Mouse (Mus musculus): ENCODE data around the gene Asrgl1. TPM values are rescaled to one million over a fixed set of nuclear protein-coding genes. Genes with fewer than 3 reads are reported as not detected.
"Not testable (repeated sequence)": the region's sequence is repeated elsewhere in the genome, so short reads cannot be mapped to it uniquely, and the experiment has no call there.

The Asrgl1 gene
- total RNA-seq, 2 experiments from 2014 or later = 151 to 160 TPM

DNA sequence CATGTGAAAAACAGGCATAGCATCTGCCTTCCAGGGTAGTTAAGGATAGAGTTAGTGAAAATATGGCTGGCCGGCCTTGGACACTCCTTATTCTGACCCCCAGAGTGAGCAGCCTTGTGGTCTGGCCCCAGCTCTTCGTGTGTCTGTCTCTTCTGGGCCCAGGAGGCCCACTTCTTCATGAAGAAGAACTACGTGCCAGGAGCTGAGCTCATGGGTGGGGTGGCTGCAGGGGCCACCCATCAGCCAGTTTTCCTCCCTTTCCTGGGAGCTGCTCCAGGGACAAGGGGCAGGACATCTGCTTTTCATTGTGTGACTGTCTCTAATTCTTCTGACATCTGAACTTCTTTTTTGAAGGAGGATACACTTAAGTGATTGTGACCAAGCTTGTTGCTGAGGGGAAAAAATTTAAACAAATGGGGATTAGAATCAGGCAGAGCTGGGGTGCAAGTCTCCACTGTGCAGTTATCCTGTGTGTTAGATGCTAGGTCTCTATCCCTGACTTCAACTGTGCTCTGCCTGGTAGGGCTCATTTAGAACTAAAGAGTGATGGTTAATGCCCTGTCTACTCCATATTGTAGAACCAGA is 30.2 kb downstream of the Asrgl1 start:
- DNase-seq (ENCODE audit: low spot score in 2 of 2) = no peak

DNA sequence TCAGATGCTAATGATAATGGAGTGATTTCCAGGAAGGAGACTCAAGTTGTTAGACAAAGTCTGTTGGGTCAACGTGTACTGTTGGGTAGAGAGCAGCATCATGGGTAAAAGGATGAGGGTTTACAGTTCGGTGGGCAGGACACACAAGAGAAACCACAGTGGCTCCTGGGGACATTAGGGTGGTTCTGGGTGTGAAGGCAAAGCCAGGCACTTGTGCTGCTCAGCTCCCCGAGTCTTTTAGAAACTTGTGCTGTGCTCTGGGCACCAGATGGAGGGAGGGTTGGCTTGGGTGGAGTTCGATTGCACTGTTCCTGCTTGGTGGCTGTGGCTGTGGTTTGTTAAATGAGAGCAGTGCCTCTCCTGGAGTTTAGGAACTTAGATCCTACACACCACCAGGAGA is 31.4 kb downstream of the Asrgl1 start:
- no peak for DNase-seq (ENCODE audit: low spot score in 2 of 2)

DNA sequence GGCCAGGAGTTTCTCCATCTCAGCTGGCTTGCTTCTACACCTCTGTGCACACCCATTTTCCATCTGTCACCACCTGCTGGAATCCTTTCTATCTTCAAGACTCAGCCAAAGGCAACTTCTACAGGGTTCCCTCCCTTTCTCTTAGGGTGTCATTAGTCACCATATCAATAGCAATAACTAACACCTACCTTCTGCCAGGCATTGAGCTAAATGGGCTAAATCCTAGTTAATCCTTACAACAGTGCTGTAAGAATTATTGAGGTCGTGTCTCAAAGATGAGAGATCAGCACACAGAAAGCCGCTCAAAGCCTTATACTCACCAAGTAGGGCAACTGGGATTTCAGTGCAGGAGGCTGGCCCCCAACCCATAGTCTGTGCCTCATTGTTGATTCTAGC is 34.4 kb downstream of the Asrgl1 start:
- no peak for DNase-seq (ENCODE audit: low spot score in 2 of 2)

DNA sequence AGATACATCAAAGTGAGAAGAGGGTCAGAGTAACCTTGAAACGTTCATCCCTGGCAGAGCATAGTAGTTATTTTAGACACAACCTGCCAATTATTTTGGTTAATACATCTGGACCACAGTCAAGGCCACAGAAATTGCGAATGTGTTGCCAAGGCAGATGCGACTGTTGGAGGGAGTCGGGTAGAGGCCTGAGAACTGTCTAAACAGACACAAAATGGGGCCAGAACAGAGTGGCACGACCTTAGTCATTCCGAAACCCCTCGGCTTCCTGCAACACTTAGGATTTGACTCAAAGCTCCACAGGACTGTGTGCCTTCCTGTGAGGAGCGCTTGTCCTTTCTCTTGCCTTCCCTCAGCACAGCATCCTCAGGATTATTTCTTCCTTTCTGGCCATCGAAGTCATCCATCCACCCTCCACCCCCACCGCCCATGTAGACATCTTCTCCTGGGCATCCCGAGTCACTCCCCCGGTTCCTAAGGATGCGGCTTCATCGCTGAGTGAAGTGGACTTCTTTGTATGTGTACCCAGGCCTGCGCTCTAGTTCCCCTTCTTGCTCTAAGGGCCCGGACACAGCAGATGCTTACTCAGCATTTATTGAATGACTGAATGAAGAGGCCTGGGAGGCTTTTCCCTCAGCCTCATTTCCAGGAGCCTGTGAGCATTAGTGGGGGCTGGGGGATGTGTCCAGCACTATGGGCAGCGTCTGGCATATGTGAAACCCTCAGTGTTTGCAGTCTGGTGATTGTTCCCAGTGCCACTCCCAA is 35.0 kb downstream of the Asrgl1 start:
- no peak for DNase-seq (ENCODE audit: low spot score in 2 of 2)

DNA sequence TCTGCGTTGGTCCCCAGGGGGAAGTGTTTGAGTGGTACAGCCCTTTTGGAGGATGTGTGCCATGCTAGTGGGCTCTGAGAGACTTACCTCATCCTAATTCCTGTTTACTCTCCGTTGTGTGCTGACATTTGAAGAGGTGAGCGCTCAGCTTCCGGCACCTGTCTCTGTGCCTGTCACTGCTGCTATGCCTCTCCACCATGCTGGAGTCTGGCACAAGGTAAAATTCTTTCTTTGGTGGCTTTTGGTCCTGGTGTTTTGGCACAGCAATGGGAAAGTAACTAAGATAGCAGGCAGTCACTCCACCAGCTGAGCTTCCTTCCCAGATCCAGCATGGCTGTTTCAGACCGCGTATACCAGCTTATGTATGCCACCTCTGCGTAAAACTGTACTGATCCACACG is 35.7 kb downstream of the Asrgl1 start:
- no peak for DNase-seq (ENCODE audit: low spot score in 2 of 2)

DNA sequence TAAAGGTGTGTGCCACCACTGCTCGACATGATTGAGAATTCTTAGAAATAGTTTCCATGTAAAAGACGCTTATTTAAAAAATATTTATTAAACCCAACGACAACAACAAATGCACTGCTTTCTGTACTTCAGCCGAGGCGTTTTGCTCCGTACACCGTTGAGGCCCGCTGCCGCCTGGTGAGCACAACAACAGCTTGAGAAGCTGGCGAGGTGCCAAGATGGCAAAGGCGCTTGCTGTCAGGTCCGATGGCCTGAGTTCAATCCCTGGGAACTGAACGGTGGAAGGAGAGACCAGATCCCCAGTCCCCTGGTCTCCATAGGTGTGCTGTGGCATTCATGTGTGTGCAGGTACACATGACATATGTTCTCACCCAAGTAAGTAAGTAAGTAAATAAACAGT is 38.0 kb downstream of the Asrgl1 start:
- no peak for DNase-seq (ENCODE audit: low spot score in 2 of 2)

DNA sequence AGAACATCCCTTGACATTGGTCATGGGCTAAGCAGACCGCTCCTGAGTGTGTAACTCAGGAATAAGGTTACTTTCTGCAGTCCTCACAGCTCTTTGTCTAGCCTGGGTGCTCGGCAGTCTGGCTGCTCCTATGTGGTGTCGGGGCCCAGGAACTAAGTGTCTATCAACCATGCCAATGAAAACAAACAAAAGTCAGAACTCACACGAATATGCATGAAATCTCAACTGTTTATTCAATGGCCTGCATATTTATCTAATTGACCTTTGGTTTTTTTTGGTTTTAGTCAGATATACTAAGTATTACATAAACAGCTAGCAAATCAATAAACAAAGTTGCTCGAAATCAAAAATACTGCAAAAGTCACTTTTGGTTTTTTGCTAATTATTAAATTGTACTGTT is 40.3 kb downstream of the Asrgl1 start:
- no peak for DNase-seq (ENCODE audit: low spot score in 2 of 2)

DNA sequence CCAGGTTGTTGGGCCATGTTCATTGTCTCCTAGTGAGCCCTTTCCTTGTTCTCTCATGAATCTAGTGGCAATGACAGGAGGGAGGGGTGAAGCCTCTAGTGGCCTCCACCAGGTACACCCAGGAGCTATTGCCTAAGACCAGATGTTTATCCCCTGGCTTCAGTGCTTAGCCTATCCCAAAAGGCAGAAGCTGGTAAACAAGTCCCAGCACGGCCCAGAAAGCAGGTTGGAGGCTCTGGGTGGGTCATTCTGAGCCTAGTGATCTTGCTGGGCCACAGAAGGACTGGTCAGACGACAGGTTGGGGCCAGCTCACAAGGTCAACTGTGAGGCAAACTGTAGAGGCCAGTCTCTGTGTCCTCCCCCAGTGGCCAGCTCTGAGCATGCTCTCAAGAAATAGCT is 44.7 kb downstream of the Asrgl1 start:
- no peak for DNase-seq (ENCODE audit: low spot score in 2 of 2)

DNA sequence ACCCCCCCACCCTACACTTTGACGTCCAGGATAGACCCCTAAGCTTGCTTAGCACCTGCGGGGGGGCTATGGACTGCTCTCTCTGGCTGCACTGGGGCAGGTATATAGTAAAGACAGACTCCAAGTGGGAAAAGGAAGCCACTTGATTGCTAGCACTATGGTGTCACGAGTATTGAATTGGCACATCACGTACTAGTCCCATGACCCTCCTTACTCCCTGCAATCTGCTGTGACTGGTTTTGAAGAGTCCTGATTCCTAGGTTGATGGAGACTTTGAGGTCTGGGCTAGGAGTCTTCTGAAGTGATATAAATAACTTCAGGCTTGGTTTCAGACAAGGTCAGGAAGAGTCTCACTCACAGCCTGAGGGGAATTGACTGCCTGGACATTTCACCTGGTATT is 45.2 kb downstream of the Asrgl1 start:
- no peak for DNase-seq (ENCODE audit: low spot score in 2 of 2)

DNA sequence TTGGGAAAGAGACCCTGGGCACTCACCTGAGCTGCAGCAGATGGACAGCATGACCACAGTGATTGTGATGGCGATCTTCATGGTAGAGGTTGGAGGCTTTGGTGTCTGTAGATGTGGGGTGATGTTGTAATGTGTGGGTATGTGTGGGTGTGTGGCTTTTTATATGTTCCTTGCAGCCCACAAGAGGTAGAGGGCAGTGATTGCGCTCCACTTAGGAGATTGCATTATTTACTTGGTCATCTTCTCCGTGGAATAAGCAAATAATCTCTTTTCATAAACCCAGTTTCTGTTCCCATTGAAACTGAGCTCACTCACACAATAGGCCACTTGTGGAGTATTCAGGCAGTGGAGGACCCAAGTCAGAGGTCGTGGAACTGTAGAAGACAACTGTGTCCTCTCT is 47.6 kb downstream of the Asrgl1 start, which contains the start of gene Scgb1a1:
Gene Scgb1a1, minus strand, starts transcription at position 138 of the 400 bp plus-strand sequence.
- DNase-seq (ENCODE audit: low spot score in 2 of 2) = no peak

DNA sequence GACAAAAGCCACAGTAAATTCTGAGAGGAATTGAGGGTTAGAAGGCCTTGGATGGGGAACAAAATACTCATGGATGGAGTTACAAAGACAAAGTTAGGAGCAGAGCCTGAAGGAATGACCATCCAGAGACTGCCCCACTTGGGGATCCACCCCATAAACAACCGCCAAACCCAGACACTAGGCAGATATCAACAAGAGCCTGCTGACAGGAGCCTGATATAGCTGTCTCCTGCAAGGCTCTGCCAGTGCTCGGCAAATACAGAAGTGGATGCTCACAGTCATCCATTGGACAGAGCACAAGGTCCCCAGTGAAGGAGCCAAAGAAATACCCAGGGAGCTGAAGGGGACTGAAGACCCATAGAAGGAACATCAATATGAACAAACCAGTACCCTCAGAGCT is 51.5 kb downstream of the Asrgl1 start:
- not testable (repeated sequence) for DNase-seq (ENCODE audit: low spot score in 2 of 2)

DNA sequence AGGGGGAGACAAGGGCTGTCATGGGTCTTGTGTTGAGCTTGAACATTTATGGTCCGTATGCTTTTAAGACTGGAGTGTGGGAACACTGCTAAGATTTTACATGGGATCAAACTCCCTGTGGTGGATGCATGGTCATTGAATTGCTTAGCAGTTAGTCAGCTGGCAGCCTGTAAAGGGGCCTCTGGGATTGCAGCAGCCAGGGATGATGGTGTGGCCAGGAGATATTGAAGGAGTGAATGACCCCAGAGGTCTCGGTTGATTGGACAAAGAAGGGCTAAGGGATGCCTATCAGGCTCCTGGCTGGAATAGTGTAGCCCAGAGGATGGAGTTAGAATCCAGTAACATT is 52.5 kb downstream of the Asrgl1 start:
- DNase-seq (ENCODE audit: low spot score in 2 of 2) = no peak

DNA sequence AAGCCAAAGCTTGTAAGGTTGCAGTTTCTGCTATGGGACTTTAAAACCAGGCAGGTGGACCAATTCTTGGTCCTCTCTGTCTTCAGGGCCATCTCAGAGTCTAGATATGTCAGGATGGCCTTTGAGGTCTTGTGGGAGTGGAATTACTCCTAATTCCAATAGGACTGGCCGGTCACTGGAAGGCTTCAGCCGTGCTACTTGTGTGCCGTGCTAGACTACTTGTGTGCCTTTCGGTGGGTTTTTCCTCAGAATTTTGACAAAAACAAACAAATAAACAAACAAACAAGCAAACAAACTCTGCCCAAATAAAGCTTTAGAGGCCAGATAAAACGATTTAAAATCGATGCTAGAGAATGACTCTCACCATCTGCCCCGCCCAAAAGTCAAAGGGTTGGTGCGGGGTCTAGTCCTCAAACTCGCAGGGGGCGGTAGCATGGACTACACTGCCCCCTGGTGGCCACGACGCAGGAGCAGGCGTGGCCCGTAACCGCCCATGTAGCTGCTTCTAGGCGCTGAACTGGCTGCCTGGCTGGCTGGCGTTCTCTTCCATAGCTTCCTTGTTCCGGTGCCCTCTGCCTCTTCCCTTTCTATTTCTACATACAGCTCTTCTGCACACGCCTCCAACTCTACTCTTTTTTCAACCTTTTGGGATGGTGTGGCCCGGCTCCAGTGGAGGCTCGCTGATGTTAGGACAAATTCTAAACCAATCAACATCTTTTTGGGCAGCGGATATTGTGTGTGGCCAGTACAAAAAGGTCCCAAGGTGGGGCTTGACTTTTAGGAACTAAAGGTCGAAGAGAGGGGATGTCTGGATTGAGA is 53.0 kb downstream of the Asrgl1 start:
- peak; percentile 54 to 83 for DNase-seq (ENCODE audit: low spot score in 2 of 2)

DNA sequence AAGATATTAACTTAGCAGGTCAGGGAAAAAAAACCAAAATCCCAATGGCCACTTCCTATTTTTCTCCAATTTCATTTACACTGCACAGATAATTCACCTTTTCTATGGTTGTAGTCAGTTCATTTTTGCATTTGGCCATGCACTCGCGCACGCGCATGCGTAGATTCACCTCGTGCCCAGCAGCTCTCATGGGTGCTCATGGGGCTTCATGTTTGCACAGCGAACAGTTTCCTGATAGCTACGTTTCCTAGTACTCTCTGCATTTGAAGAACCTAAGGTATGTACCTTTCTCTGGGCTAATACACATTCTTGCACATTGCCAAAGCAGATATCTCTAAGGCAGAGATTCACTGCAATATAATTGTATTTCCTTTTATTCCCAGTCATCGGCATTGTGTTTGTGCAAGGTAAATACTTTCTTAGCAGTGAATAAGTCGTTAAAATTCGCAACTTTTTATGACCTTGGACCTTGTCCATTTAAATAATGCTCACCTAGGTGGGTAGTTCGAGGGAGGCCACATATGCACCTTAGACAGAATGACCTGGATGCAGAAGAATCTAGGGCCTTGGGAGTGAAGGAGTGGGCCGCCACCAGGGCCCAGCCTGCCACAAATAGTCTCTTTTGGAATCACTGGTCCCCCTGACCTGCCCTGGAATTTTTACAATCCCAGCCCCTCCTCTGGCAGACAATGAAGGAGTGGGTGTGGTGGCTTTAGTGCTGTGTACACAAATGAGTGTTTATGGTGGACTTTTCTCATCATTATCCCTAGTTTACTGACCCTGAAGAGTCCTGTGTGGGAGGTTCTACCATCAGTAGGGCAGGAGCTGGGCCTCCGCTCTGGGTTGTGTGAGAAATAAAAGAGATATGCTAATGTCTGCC is 53.9 kb downstream of the Asrgl1 start:
- no peak for DNase-seq (ENCODE audit: low spot score in 2 of 2)

DNA sequence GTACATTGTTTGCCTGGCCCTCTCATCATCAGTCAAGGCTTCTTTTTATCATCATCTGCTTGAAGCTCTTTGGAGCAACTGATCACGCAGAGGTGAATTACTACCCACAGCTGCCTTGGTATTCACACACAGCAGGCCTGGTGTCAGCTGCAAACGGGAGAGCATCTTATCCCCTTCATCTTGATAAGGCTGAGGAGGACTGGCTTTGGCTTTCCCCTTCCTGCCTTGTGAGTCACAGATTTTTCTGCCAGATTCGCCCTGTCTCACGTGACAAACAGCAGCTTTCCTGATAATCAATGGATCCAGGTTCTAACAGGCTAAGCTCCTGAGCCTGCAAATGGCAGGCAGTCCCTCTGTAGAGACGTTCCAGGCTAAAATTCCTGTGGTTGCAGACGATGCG is 55.5 kb downstream of the Asrgl1 start:
- no peak for DNase-seq (ENCODE audit: low spot score in 2 of 2)

DNA sequence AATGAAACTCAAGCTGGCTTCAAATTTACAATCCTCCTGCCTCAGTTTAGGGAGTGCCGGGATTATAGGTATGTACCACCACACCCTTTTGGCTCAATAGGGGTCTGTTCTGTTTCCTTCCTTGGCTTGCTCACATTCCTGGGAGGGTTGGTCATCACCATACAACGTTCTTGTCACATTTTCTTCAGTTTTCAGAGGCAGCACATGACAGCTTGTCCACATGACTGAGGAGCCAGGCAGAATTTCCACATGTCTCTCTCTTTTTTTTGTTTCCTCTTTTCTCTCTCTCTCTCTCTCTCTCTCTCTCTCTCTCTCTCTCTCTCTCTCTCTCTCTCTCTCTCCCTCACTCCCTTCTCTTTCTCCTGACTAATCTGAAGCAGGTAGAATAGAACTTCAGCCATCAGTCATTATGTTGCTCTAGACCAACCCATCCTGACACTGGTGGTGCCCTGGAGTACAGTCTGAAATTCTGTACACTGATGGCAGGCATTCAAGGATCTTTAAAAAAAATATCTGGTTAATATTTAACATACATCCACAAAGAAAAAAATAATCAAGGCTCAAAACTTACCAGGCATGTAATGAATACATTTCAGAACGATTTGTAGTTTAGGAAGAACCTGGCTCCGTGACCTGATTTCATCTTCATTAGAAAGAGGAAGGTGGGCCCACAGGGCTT is 58.3 kb downstream of the Asrgl1 start:
- no peak for DNase-seq (ENCODE audit: low spot score in 2 of 2)

DNA sequence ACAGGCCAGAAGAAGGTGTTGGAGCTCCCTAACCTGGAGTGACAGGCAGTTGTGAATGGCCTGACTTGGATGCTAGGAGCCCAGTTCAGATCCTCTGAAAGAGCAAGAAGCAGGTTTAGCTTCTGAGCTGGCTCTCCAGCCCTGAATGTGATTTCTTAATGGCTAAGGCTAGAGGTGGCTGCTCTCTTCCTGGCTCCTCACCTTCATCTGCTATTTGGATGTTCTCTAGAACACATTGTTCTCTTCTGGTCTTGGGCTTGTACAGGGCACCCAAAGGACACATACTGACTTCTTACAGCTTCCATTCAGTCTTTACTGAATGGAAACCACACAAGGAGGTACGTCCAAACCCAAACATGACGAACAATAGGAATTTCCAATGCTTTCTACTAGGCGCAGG is 59.4 kb downstream of the Asrgl1 start:
- DNase-seq (ENCODE audit: low spot score in 2 of 2) = no peak

DNA sequence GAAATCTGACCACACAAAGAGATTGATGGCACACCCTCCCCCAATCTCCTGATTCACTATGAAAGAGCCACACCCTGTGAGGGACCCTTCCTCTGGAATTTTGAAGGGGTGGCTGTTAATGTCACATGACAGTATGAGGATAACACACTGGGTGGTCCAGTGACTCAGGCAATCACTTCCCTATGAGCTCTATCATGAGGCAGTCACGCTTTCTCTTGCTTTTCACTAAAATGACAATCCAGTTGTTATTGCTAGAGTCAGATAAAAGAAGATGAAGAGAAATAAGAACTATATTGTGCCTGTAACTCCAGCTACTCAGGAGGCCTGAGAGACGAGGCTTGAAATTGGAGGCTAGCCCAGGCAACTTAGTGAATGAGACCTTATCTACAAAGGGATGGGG is 59.9 kb downstream of the Asrgl1 start:
- DNase-seq (ENCODE audit: low spot score in 2 of 2) = no peak

DNA sequence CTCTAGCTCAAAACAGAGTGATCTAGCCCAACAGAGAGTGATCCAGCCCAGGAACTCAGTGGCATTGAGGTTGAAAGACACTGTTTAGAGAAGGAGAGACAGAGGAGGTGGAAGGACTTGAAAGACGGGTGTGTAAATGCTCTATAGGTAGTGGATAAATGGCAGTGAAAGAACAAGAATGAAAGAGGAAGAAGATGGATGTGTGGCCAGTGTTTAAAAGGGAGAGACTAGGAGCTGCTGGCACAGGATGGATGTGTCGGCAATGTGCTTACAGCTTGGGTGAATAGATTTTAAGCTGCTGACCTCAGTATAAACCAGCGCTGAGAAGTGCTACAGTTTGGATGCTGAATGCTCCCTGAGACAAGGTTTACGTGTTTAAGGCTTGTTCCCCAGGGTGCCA is 61.0 kb downstream of the Asrgl1 start:
- DNase-seq (ENCODE audit: low spot score in 2 of 2) = no peak

DNA sequence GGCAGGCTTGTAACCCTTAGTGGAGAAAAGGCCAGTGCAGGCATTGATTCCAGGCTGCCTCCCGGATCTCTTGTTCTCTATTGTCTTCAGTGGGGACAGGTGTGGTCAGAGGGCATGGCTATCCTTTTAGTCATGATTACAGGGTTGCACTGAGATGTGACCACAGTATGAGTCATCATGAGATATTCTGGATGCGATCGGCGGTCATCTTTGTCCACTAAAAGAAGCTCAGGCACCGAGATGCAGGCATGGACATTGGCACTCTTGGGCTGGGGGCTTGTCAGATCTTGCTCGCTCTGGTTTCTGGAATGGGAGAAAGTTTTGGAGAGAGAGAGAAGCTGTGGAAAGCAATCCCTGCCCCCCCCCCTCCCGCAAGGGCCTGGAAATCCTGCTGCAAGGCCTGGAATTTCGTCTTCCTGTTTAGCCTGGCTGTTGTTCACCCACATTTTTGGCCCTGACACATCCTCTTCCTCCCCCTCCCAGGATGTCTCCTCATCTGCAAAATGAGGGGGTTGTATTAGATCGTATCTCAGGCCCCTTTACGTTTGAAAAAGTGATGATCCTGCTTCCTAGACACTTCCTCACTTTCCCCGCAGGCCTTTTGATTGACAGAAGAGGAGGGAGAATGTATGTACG is 61.5 kb downstream of the Asrgl1 start:
- no peak for DNase-seq (ENCODE audit: low spot score in 2 of 2)
